Mouse (Mus musculus) frontal cortex, postnatal 25 days (tissue): ENCODE measurements at regions not wholly inside any gene's neighbourhood (a gene's known extent, or its start where the extent isn't known, plus 50 kb on each side); places are given as distances from the start of the nearest gene placed in this dataset.
"Not testable (repeated sequence)": the region's sequence is repeated elsewhere in the genome, so short reads cannot be mapped to it uniquely, and the experiment has no call there.

Source experiments
- DNase-seq, 2 experiments: peaks; one replicate each; pipeline ENCODE4 v3.0.0; 2022; ENCODE audit warnings: low spot score in 2 of 2

- no peak for DNase-seq
Measured at GRCm38 (mm10) chr2:44513080-44513724, 414.3 kb downstream of the Gtdc1 start.

GRCm38 (mm10) chr2:44512334-44512733 lies 415.1 kb downstream of the Gtdc1 start:
- DNase-seq = peak; percentile 46 to 59

GRCm38 (mm10) chr2:44509101-44509500 lies 418.4 kb downstream of the Gtdc1 start:
- DNase-seq = no peak

- DNase-seq = no peak
Measured at GRCm38 (mm10) chr2:44504273-44504672, 423.2 kb downstream of the Gtdc1 start.

- DNase-seq = not testable (repeated sequence)
Measured at GRCm38 (mm10) chr2:44490806-44491205, 436.7 kb downstream of the Gtdc1 start.

- no peak for DNase-seq
Measured at GRCm38 (mm10) chr2:44490230-44490629, 437.2 kb downstream of the Gtdc1 start.

GRCm38 (mm10) chr2:44485880-44486279 lies 441.6 kb downstream of the Gtdc1 start:
- no peak for DNase-seq

GRCm38 (mm10) chr2:44479746-44480145 lies 447.7 kb downstream of the Gtdc1 start:
- no peak for DNase-seq

- DNase-seq = no peak
Measured at GRCm38 (mm10) chr2:44475456-44475855, 452.0 kb downstream of the Gtdc1 start.

GRCm38 (mm10) chr2:44474653-44475052 lies 452.8 kb downstream of the Gtdc1 start:
- no peak for DNase-seq

- DNase-seq = no peak
Measured at GRCm38 (mm10) chr2:44471381-44471780, 456.1 kb downstream of the Gtdc1 start.

GRCm38 (mm10) chr2:44470953-44471352 lies 456.5 kb downstream of the Gtdc1 start:
- DNase-seq = no peak

- DNase-seq = no peak
Measured at GRCm38 (mm10) chr2:44464631-44465030, 462.8 kb downstream of the Gtdc1 start.

- no peak for DNase-seq
Measured at GRCm38 (mm10) chr2:44462619-44463329, 464.7 kb downstream of the Gtdc1 start.

- DNase-seq = no peak
Measured at GRCm38 (mm10) chr2:44461289-44462250, 465.9 kb downstream of the Gtdc1 start.

- no peak for DNase-seq
Measured at GRCm38 (mm10) chr2:44449471-44449870, 478.0 kb downstream of the Gtdc1 start.
